Mouse (Mus musculus) intestine, embryonic 14.5 days (tissue): Measurements from ENCODE around the gene Wnt9b. TPM values are rescaled to one million over a fixed set of nuclear protein-coding genes. Genes with fewer than 3 reads are reported as not detected.

Source experiments
- ATAC-seq: fragments of 200-750 bp; cut with Nextera tagmentation; replicated peaks from 2 replicates; pipeline ENCODE4 v1.8.0; 2017; ENCODE audit warnings: low read depth, moderate number of reproducible peaks, moderate TSS enrichment, moderate library complexity; ENCODE audit not compliant: low FRiP score, low TSS enrichment
- DNase-seq: peaks from one replicate; pipeline ENCODE4 v3.0.0-alpha.2; 2018; ENCODE audit warnings: low spot score
- H3K27ac ChIP-seq: fragments of 300-500 bp; sonication (generic); 2 replicates; pipeline ENCODE4 v1.5.1; 2014; ENCODE audit warnings: low read depth, mild to moderate bottlenecking, control low read depth
- H3K27me3 ChIP-seq: fragments of 300-500 bp; sonication (generic); replicated peaks from 2 replicates; pipeline ENCODE4 v1.6.1; 2014; ENCODE audit warnings: low read length, control low read depth; ENCODE audit not compliant: control insufficient read depth, insufficient read depth
- H3K36me3 ChIP-seq: fragments of 300-500 bp; sonication (generic); 2 replicates; pipeline ENCODE4 v1.6.1; 2014; ENCODE audit warnings: low read length, control low read depth; ENCODE audit not compliant: control insufficient read depth, insufficient read depth
- H3K4me1 ChIP-seq: fragments of 300-500 bp; sonication (generic); replicated peaks from 2 replicates; pipeline ENCODE4 v1.6.1; 2014; ENCODE audit warnings: low read length, control low read depth, mixed read lengths; ENCODE audit not compliant: control insufficient read depth, insufficient read depth
- H3K4me2 ChIP-seq: fragments of 300-500 bp; sonication (generic); 2 replicates; pipeline ENCODE4 v1.6.1; 2014; ENCODE audit warnings: low read length
- H3K4me3 ChIP-seq: fragments of 300-500 bp; sonication (generic); 2 replicates; pipeline ENCODE4 v1.5.1; 2014; ENCODE audit warnings: low read depth, low read length, control low read depth, mixed read lengths
- H3K9ac ChIP-seq: fragments of 300-500 bp; sonication (generic); 2 replicates; pipeline ENCODE4 v1.6.1; 2014; ENCODE audit warnings: mild to moderate bottlenecking, low read length
- H3K9me3 ChIP-seq: fragments of 300-500 bp; sonication (generic); 2 replicates; pipeline ENCODE4 v1.6.1; 2016; ENCODE audit warnings: low read length, control low read depth; ENCODE audit not compliant: control insufficient read depth
- WGBS: fragments of 180-500 bp; shearing (Covaris S2); extraction: QIAGEN DNeasy Blood & Tissue Kit; methylation state at CpG from one replicate; pipeline ENCODE4 v1.1.7; 2014; 5-methylcytosine and 5-hydroxymethylcytosine counted together
- polyA plus RNA-seq: library from polyadenylated mRNA; unstranded; fragments of >200 nt; fragmentation: Nextera tagmentation; extraction: Ambion mirVana; gene quantifications from 2 replicates; pipeline ENCODE4 v1.2.1, GENCODE M21; 2014

The Wnt9b gene
- polyA plus RNA-seq, 1 experiment from 2014 or later: not detected

- Histone ChIP-seq H3K4me3 (peak overlapping the region; percentile 6; the same call in 1 of the 2 replicates), H3K4me1 (peaks cover 3% of the 10 kb centered on the region; the same call in 1 of the 2 replicates), H3K36me3 (no peaks in the 10 kb centered on the region), H3K9ac (0 out of 2 replicates have a peak overlapping the region, but pooled peaks have one; percentile 8), H3K27me3 (no peaks in the 10 kb centered on the region), H3K9me3 (no peaks in the 10 kb centered on the region), H3K27ac (peak overlapping the region; percentile 14; the same call in 1 of the 2 replicates), H3K4me2 (peak overlapping the region; percentile 44)
- 15% methylated on average over 15 of the region's 15 CpGs for WGBS
- DNase-seq (peak; percentile 73), ATAC-seq (peak; percentile 74)
Observed at GRCm38 (mm10) chr11:103721468-103722039, 28.1 kb downstream of the Wnt9b start.

GRCm38 (mm10) chr11:103719436-103719835 lies 30.2 kb downstream of the Wnt9b start:
- no peak for ATAC-seq
- DNase-seq: no peak
- H3K36me3 ChIP-seq: no peaks in the 10 kb centered on the region
- no peak overlapping the region for H3K27ac ChIP-seq
- no peak overlapping the region for H3K4me3 ChIP-seq
- WGBS: 84% methylated on average over 5 of the region's 5 CpGs
- peaks cover 3% of the 10 kb centered on the region; the same call in 1 of the 2 replicates for H3K4me1 ChIP-seq
- no peak overlapping the region for H3K9ac ChIP-seq
- H3K4me2 ChIP-seq: no peak overlapping the region
- no peaks in the 10 kb centered on the region for H3K27me3 ChIP-seq
- H3K9me3 ChIP-seq: no peaks in the 10 kb centered on the region

DNA sequence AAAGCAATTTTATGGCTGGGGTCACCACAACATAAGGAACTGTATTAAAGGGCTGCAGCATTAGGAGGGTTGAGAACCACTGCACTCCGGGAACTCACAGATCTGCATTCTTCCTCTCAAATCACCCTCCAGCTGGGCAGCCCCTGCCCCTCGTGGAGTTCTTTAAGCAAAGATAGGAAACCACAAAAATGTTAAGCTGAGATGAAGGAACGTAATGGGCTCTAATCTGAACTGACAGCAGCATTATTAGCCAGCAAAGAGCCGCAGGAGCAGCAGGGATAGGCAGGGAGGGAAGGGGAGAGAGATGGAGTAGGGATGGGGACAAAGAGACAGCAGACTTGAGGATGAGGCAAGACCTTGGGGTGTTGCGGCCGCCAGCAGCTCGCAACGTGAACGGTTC lies 32.6 kb downstream of the Wnt9b start:
- Histone ChIP-seq H3K9ac (no peak overlapping the region), H3K4me2 (no peak overlapping the region), H3K9me3 (no peaks in the 10 kb centered on the region), H3K27ac (no peak overlapping the region), H3K4me3 (no peak overlapping the region), H3K36me3 (no peaks in the 10 kb centered on the region), H3K4me1 (peaks cover 3% of the 10 kb centered on the region; the same call in 1 of the 2 replicates), H3K27me3 (no peaks in the 10 kb centered on the region)
- 57% methylated on average over 9 of the region's 9 CpGs for WGBS
- DNase-seq (no peak), ATAC-seq (no peak)

DNA sequence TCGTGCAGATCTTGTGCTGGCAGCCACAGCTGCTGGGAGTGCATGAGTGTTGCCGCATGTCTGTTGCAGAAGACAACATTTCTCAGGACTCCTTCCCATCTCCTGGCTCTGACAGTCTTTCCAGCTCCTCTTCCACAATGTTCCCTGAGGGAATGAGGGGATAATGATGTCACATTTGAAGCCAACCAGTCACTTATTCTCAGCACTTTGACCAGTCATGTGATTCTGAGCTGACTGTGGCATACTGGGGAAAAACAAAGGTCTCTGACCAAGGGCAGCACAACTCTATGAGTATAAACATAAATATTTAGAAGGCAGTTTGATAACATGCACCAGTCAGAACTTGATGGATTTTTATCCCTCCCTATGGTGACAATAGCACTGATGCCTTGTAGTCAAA lies 35.5 kb downstream of the Wnt9b start:
- ATAC-seq: no peak
- Histone ChIP-seq H3K4me3 (no peak overlapping the region), H3K27ac (no peak overlapping the region), H3K36me3 (no peaks in the 10 kb centered on the region), H3K4me2 (no peak overlapping the region), H3K9ac (no peak overlapping the region), H3K9me3 (no peaks in the 10 kb centered on the region), H3K27me3 (no peaks in the 10 kb centered on the region), H3K4me1 (no peaks in the 10 kb centered on the region)
- no peak for DNase-seq
- WGBS: 86% methylated on average over 2 of the region's 2 CpGs

- H3K27ac ChIP-seq: no peak overlapping the region
- no peaks in the 10 kb centered on the region for H3K9me3 ChIP-seq
- ATAC-seq: no peak
- no peak overlapping the region for H3K4me3 ChIP-seq
- H3K36me3 ChIP-seq: no peaks in the 10 kb centered on the region
- H3K27me3 ChIP-seq: no peaks in the 10 kb centered on the region
- H3K4me2 ChIP-seq: no peak overlapping the region
- no peaks in the 10 kb centered on the region for H3K4me1 ChIP-seq
- no peak overlapping the region for H3K9ac ChIP-seq
- DNase-seq: no peak
- 50% methylated on average over 28 of the region's 28 CpGs for WGBS
Observed at GRCm38 (mm10) chr11:103711851-103712587, 37.6 kb downstream of the Wnt9b start.

- ATAC-seq: no peak
- H3K9me3 ChIP-seq: no peaks in the 10 kb centered on the region
- H3K27ac ChIP-seq: no peak overlapping the region
- H3K9ac ChIP-seq: no peak overlapping the region
- no peaks in the 10 kb centered on the region for H3K27me3 ChIP-seq
- 77% methylated on average over 1 of the region's 1 CpGs for WGBS
- DNase-seq: no peak
- no peaks in the 10 kb centered on the region for H3K4me1 ChIP-seq
- no peak overlapping the region for H3K4me3 ChIP-seq
- no peak overlapping the region for H3K4me2 ChIP-seq
- H3K36me3 ChIP-seq: no peaks in the 10 kb centered on the region
Observed at GRCm38 (mm10) chr11:103709982-103710381, 39.6 kb downstream of the Wnt9b start.

GRCm38 (mm10) chr11:103707005-103707404 lies 42.6 kb downstream of the Wnt9b start:
- no peak for ATAC-seq
- WGBS: 46% methylated on average over 8 of the region's 8 CpGs

DNA sequence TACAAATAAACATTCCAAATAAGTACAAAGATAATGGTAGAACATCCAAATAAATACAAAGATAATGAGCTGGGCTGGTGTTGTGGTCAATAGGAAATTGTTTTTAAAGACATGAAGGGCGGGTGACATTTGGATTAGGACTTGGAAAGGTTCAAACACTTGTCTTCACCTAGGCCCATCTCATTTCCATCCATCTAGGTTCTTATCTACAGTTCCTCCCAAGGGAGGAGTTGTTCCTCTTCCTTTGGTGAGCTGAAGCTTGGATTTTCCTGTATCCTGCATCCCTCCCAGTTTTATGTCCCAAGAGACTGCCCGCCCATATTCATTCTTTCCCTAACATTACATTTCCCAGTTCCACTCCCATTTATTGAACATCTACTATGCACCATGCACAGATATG lies 51.4 kb downstream of the Wnt9b start:
- Histone ChIP-seq H3K9me3 (no peaks in the 10 kb centered on the region), H3K4me1 (0 out of 2 replicates have a peak, but pooled peaks cover 6% of the 10 kb centered on the region), H3K27me3 (no peaks in the 10 kb centered on the region), H3K27ac (peak overlapping the region; percentile 97), H3K9ac (peak overlapping the region; percentile 93), H3K4me3 (peak overlapping the region; percentile 99), H3K36me3 (no peaks in the 10 kb centered on the region), H3K4me2 (peak overlapping the region; percentile 52)
- ATAC-seq (0 out of 2 replicates have a peak, but pooled peaks have one; percentile 1), DNase-seq (no peak)
- 71% methylated on average over 2 of the region's 2 CpGs for WGBS

More at GRCm38 (mm10) chr11:103707005-103707404, 42.6 kb downstream of the Wnt9b start:
- H3K9ac ChIP-seq: no peak overlapping the region
- no peak overlapping the region for H3K4me2 ChIP-seq
- no peaks in the 10 kb centered on the region for H3K27me3 ChIP-seq
- H3K27ac ChIP-seq: no peak overlapping the region
- H3K4me1 ChIP-seq: no peaks in the 10 kb centered on the region
- H3K4me3 ChIP-seq: no peak overlapping the region
- no peak for DNase-seq
- H3K9me3 ChIP-seq: no peaks in the 10 kb centered on the region
- H3K36me3 ChIP-seq: no peaks in the 10 kb centered on the region
